Mouse (Mus musculus) intestine, postnatal 0 days (tissue): ENCODE results near the gene Maml3. TPM values are rescaled to one million over a fixed set of nuclear protein-coding genes. Genes with fewer than 3 reads are reported as not detected.

ENCODE experiments used
- ATAC-seq: fragments of 200-750 bp; cut with Nextera tagmentation; 2 replicates; pipeline ENCODE4 v1.8.0; 2017; ENCODE audit warnings: mild to moderate bottlenecking, moderate TSS enrichment, moderate library complexity
- H3K27ac ChIP-seq: fragments of 300-500 bp; sonication (generic); 2 replicates; pipeline ENCODE4 v1.5.1; 2014; ENCODE audit warnings: mild to moderate bottlenecking, low read depth, low read length, moderate library complexity
- H3K27me3 ChIP-seq: fragments of 300-500 bp; sonication (generic); replicated peaks from 2 replicates; pipeline ENCODE4 v1.6.1; 2014; ENCODE audit warnings: low read length, mixed read lengths; ENCODE audit not compliant: control insufficient read depth, insufficient read depth
- H3K36me3 ChIP-seq: fragments of 300-500 bp; sonication (generic); 2 replicates; pipeline ENCODE4 v1.6.1; 2014; ENCODE audit warnings: mild to moderate bottlenecking, moderate library complexity; ENCODE audit not compliant: control insufficient read depth, insufficient read depth
- H3K4me1 ChIP-seq: fragments of 300-500 bp; sonication (generic); replicated peaks from 2 replicates; pipeline ENCODE4 v1.6.1; 2014; ENCODE audit warnings: antibody characterized with exemption, low read length, mixed read lengths; ENCODE audit not compliant: control insufficient read depth, insufficient read depth
- H3K4me2 ChIP-seq: fragments of 300-500 bp; sonication (generic); replicated peaks from 2 replicates; pipeline ENCODE4 v1.6.1; 2014; ENCODE audit warnings: low read depth, mild to moderate bottlenecking, moderate library complexity
- H3K4me3 ChIP-seq: fragments of 300-500 bp; sonication (generic); 2 replicates; pipeline ENCODE4 v1.5.1; 2014; ENCODE audit warnings: low read depth, low read length
- H3K9ac ChIP-seq: fragments of 300-500 bp; sonication (generic); 2 replicates; pipeline ENCODE4 v1.6.1; 2014; ENCODE audit warnings: mild to moderate bottlenecking, low read depth, low read length
- H3K9me3 ChIP-seq: fragments of 300-500 bp; sonication (generic); 2 replicates; pipeline ENCODE4 v1.6.1; 2016; ENCODE audit warnings: mixed run types; ENCODE audit not compliant: control insufficient read depth
- CTCF ChIP-seq: sonication (generic); IDR thresholded peaks from 2 replicates; pipeline ENCODE4 v1.5.1; 2016; ENCODE audit warnings: low read depth, mild to moderate bottlenecking, control low read depth, antibody characterized with exemption, moderate library complexity
- WGBS: fragments of 180-500 bp; shearing (Covaris S2); extraction: QIAGEN DNeasy Blood & Tissue Kit; methylation state at CpG from one replicate; pipeline ENCODE4 v1.1.7; 2014; 5-methylcytosine and 5-hydroxymethylcytosine counted together
- polyA plus RNA-seq: library from polyadenylated mRNA; unstranded; fragments of >200 nt; fragmentation: Nextera tagmentation; extraction: Ambion mirVana; gene quantifications from 2 replicates; pipeline ENCODE4 v1.2.1, GENCODE M21; 2015

Maml3 gene
- polyA plus RNA-seq, 1 experiment from 2014 or later = 2.0 TPM

- ATAC-seq = 0 out of 2 replicates have a peak, but pooled peaks have one; percentile 16
- no peak for TF ChIP-seq CTCF
- no peaks in the 10 kb centered on the region for H3K27me3 ChIP-seq
- no peak overlapping the region for H3K4me3 ChIP-seq
- WGBS = 76% methylated on average over 21 of the region's 21 CpGs
- H3K4me1 ChIP-seq = peaks cover 4% of the 10 kb centered on the region; the same call in 1 of the 2 replicates
- H3K27ac ChIP-seq = no peak overlapping the region
- no peak overlapping the region for H3K9ac ChIP-seq
- H3K36me3 ChIP-seq = no peaks in the 10 kb centered on the region
- no peaks in the 10 kb centered on the region for H3K9me3 ChIP-seq
- no peak overlapping the region for H3K4me2 ChIP-seq
Measured at GRCm38 (mm10) chr3:51999671-52000437, 105.0 kb downstream of the Maml3 start.

- H3K27ac ChIP-seq = peak overlapping the region; percentile 50; the same call in 1 of the 2 replicates
- H3K9me3 ChIP-seq = no peaks in the 10 kb centered on the region
- H3K4me3 ChIP-seq = no peak overlapping the region
- TF ChIP-seq CTCF = no peak
- no peak overlapping the region for H3K9ac ChIP-seq
- no peaks in the 10 kb centered on the region for H3K36me3 ChIP-seq
- WGBS = 44% methylated on average over 21 of the region's 21 CpGs
- ATAC-seq = peak; percentile 73
- peaks cover 4% of the 10 kb centered on the region; the same call in 1 of the 2 replicates for H3K4me1 ChIP-seq
- H3K27me3 ChIP-seq = no peaks in the 10 kb centered on the region
- peak overlapping the region; percentile 50 for H3K4me2 ChIP-seq
Measured at GRCm38 (mm10) chr3:51998511-51999399, 106.1 kb downstream of the Maml3 start.

- no peak for ATAC-seq
- Histone ChIP-seq H3K4me2 (no peak overlapping the region), H3K9ac (no peak overlapping the region), H3K4me3 (no peak overlapping the region), H3K4me1 (peaks cover 4% of the 10 kb centered on the region; the same call in 1 of the 2 replicates), H3K27ac (no peak overlapping the region), H3K36me3 (no peaks in the 10 kb centered on the region), H3K27me3 (no peaks in the 10 kb centered on the region), H3K9me3 (no peaks in the 10 kb centered on the region)
- TF ChIP-seq CTCF = no peak
- 82% methylated on average over 11 of the region's 11 CpGs for WGBS
Measured at GRCm38 (mm10) chr3:51997616-51998015, 107.3 kb downstream of the Maml3 start.

- H3K27ac ChIP-seq = no peak overlapping the region
- peak overlapping the region; percentile 17; the same call in 1 of the 2 replicates for H3K4me2 ChIP-seq
- H3K27me3 ChIP-seq = no peaks in the 10 kb centered on the region
- H3K4me1 ChIP-seq = no peaks in the 10 kb centered on the region; the same call in 1 of the 2 replicates
- no peaks in the 10 kb centered on the region for H3K36me3 ChIP-seq
- no peak overlapping the region for H3K9ac ChIP-seq
- H3K4me3 ChIP-seq = no peak overlapping the region
- TF ChIP-seq CTCF = no peak
- H3K9me3 ChIP-seq = no peaks in the 10 kb centered on the region
- no peak for ATAC-seq
- 45% methylated on average over 6 of the region's 6 CpGs for WGBS
Measured at GRCm38 (mm10) chr3:51986507-51986906, 118.4 kb downstream of the Maml3 start.

- no peak for ATAC-seq
- WGBS = 82% methylated on average over 5 of the region's 5 CpGs
- H3K4me3 ChIP-seq = no peak overlapping the region
- no peak overlapping the region for H3K4me2 ChIP-seq
- H3K9me3 ChIP-seq = no peaks in the 10 kb centered on the region
- no peak for TF ChIP-seq CTCF
- H3K9ac ChIP-seq = no peak overlapping the region
- no peaks in the 10 kb centered on the region; the same call in 1 of the 2 replicates for H3K4me1 ChIP-seq
- no peak overlapping the region for H3K27ac ChIP-seq
- H3K27me3 ChIP-seq = no peaks in the 10 kb centered on the region
- no peaks in the 10 kb centered on the region for H3K36me3 ChIP-seq
Measured at GRCm38 (mm10) chr3:51981496-51981895, 123.4 kb downstream of the Maml3 start.
